Mouse (Mus musculus): ENCODE measurements around the gene Osbpl7. TPM values are rescaled to one million over a fixed set of nuclear protein-coding genes. Genes with fewer than 3 reads are reported as not detected.

Gene Osbpl7
- 27.0 TPM for total RNA-seq (2023)

DNA sequence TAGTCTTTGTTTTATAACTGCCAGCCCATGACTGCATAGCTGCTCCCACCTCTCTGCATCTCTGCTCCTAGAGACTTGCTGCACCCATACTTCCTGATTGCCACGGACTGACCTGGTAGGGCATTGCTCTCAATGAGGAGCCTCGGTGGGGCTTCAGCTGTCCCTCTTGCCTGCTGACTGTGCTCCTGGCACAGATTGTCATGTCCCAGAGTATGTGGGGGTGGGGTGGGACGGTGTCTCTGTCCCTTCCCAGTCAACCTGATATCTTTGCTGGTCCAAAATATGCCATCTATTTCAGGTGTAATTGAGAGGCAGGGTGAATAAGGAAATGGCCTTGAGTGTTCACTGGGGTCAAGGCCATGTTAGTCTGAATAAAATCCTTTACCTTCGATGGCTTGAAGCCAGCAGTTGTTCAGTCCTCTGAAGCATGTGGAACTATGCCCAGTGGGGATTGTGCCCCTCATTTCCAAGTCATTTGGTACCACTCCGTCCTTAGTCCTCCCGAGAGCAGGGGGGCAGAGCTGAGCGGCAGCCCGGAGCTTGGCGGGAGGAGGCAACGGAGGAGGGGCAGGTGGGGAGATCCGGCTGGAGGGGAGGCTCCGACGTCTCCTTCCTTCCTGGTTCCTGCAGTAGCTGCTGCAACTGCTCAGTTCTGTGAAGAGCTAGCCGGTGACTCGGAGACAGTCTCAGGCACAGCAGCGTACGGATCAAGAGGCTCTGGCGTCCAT, at the start of gene Osbpl7:
TSS of gene Osbpl7 (plus strand) at position 413 of the 728 bp plus-strand sequence.

DNA sequence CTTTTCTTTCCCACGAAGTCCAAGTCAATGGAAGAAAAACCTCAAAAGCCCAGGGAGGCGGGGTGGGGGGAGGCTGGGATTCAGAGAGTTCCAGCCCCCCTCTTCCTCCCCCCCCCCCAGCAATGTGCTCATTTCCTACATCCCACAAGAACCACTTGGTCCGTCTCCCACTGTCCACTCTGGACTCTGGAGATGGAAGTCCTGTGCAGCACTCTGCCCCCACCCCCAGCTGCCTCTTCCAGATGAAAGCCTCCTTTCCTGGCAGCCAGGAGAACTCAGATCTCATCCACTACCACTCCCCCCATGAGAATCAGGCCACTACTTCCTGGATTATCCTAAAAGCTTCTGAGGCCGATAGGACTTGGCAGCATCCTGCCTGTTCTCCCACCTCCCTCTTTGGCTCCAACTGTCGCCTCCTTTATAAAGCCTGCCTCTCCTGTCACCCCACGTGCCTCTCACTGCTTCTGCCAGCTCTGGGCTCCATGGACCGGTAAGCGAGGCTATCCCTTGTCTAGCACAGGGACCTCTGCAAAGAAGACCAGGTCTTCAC, 37.2 kb upstream of the Osbpl7 start, which contains the start of gene Sp6:
TSS of gene Sp6 (plus strand) at position 274 of the 550 bp plus-strand sequence.

DNA sequence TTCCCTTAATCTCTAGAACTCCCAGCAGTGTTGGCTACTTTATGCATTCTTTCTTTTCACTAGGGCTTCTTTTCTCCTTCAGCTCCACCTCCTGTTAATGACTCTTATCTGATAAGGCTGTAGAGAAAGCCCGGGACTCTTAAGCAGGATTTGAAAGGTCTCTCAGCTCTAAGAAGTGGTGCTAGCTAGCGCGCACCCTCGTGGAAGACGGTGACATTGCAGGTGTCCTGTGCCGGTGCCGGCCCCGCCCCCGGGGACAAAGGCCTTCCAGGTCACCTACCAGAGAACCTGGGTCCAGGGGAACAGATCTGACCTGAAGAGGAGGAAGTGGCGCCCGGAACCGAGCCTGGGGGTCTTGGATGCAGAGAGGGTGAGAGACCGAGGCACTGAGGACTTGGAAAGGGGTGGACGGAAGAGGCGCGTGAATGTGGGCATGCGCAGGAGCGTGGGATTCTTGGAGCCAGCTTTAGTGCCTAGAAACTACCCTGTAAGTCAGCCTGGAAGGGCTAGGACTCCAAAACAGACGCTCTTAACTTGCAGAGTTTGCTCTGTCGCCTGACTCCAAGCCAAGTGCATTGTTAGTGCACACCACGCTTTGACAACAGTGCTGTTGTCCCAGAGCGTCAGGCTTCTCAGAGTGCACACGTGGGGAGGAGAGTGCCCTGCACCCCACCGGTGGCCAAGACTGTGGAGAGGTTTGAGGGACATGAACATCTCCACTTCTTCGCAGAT, 20.6 kb upstream of the Osbpl7 start, which contains the start of gene Scrn2:
TSS of gene Scrn2 (plus strand) at position 253 of the 732 bp plus-strand sequence.

DNA sequence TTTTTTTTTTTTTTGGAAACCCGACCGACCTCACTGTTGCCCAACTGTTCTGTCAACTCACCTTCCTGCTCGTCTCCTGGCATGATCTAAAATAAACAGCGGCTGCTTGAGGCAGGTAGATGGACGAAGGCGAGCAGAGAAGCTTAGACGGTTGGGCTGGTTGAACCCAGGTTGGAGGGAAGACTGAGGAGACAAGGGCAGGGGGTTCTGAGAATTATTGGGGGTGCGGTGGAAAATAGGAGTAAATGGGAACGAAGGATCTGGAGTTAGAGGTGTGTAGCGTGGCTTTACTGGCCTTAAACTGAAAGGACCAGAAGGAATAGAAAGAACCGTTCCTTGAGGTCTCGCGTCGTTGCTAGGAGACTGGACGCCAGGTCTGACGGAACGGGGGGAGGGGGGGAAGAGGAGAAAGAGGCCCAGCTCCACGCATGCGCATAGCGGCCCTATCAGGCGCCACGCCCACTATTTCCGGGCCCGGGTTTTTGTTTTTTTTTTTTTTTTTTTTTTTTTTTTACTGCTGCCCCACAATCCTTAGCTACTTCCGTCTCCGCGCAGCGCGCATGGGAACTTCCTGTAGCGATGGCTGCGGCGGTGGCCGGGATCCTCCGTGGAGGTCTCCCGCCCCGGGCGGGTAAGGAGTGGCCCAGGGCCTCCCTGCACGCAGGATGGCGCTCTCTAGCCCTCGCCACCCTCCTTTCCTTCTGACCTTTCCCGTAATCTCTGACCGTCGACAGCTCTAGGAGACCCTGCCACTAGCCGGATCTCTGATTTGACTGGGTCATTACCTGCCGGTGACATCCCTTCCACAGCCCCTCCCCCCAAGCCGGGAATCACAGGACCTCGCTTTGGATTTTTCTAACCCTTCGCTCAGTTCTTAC, 9.2 kb upstream of the Osbpl7 start, which contains the start of the genes Lrrc46 and Mrpl10:
TSS of gene Lrrc46 (minus strand) at position 386 of the 878 bp plus-strand sequence.
TSS of gene Mrpl10 (plus strand) at position 539 of the 878 bp plus-strand sequence.

DNA sequence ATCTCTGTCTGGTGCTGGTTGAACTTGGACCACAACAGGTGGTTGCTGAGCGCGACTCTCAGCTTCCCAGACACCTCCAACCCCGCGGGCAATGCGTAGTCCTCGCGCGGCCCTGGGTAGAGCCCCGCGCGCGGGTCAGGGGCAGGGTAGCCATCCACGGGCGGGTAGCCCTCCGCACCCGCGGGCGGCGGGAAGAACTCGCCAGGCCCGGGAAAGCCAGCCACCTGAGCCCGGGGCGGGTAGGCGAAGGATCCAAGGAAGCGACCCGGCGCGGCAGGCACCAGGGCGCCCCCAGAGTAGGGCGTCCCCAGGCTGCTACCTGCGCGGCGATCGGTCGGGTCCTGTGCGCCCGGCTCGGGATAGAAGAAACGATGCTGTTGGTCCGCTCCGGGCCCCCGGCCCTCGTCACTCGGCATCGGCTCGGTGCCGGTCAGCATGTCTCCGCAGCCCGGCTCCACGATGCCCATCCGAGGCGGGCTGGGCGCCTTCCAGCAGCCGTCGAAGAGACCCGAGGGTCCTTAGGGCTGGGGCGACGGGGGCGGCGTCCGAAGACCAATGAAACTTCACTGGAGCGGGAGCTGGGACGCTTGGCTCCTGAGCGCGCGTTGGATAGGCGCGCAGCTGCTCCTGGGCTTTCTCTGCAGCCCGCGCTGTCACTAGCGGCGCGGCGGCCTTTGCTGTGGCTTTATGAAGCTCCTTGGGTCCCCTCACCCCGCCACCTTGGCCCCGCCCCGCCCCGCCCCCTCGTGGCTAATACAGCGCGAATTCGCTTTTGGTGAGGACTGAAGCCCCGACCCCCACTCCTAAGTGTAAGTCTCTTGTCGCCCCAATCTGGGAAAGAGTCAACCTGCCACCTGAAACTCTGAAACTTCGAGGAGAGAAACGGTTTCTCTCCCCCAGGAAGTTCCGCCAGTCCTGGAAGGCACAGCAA, 64.5 kb downstream of the Osbpl7 start, which contains the start of gene Tbx21:
TSS of gene Tbx21 (minus strand) at position 661 of the 931 bp plus-strand sequence.

Other genes starting within 250 kb of the Osbpl7 start
- 42.6 TPM for gene Nfe2l1, start 220.7 kb upstream of the Osbpl7 start, total RNA-seq (2023)
- not detected for gene Copz2, start 200.8 kb upstream of the Osbpl7 start, total RNA-seq (2023)
- gene Cdk5rap3, start 134.1 kb upstream of the Osbpl7 start, total RNA-seq (2023), result 42.4 TPM
- not detected for gene Prr15l, start 122.5 kb upstream of the Osbpl7 start, total RNA-seq (2023)
- 22.1 TPM for gene Pnpo, start 106.6 kb upstream of the Osbpl7 start, total RNA-seq (2023)
- 65.1 TPM for gene Sp2, start 67.7 kb upstream of the Osbpl7 start, total RNA-seq (2023)
- gene Sp6, start 37.2 kb upstream of the Osbpl7 start, total RNA-seq (2023), result 4.0 TPM
- 3.4 TPM for gene Scrn2, start 20.7 kb upstream of the Osbpl7 start, total RNA-seq (2023)
- not detected for gene Lrrc46, start 9.2 kb upstream of the Osbpl7 start, total RNA-seq (2023)
- 25.7 TPM for gene Mrpl10, start 9.1 kb upstream of the Osbpl7 start, total RNA-seq (2023)
- gene Tbx21, start 64.7 kb downstream of the Osbpl7 start, total RNA-seq (2023), result 1.5 TPM
- 0.53 TPM for gene Tbkbp1, start 100.9 kb downstream of the Osbpl7 start, total RNA-seq (2023)
- 116 TPM for gene Kpnb1, start 137.3 kb downstream of the Osbpl7 start, total RNA-seq (2023)
- gene Npepps, start 230.0 kb downstream of the Osbpl7 start, total RNA-seq (2023), result 67.7 TPM

All from CD4-positive naive resting alpha-beta T cell, adult 76 days (primary cell).